13 mouse cellular contexts compared by ENCODE assay signal in the genomic region with DNA sequence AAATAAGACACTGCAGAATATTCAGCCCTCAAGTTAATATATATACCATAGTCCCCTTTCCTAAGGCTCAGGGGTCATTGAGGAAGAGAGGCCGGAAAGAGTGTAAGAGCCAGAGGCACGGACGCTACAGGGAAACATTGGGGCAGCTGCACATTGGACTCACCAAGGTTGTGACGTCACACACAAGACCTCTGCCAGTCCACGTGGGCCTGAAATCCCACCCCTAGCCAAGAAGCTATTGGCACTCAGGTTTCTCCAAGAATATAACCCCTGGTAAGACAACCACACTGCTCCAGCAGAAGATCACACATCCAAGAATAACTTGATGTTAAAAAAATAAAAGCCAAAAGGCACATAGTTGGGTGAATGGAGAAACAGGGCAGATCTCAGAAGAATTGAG.
"Had no signal": no experiment of that assay in that cellular context is flagged by ENCODE, and none has a peak within 500 bp of the region (broad histone marks: within the 10 kb centered on the region; RNA-seq: fewer than 3 reads in every experiment).

No protein-coding gene starts in this region.

- H3K27me3 ChIP-seq: limb, embryonic 15.5 days; liver, embryonic 12.5 days; megakaryocyte, embryonic 14.5 days; midbrain, embryonic 13.5 days had no signal

- ATAC-seq: liver, embryonic 12.5 days; midbrain, embryonic 13.5 days had no signal

- H3K4me3 ChIP-seq: limb, embryonic 15.5 days; liver, embryonic 12.5 days; megakaryocyte, embryonic 14.5 days; midbrain, embryonic 13.5 days had no signal

- H3K9me3 ChIP-seq: limb, embryonic 15.5 days; liver, embryonic 12.5 days; megakaryocyte, embryonic 14.5 days; midbrain, embryonic 13.5 days had no signal

- H3K4me1 ChIP-seq: liver, embryonic 12.5 days; megakaryocyte, embryonic 14.5 days had no signal

- H3K27ac ChIP-seq: limb, embryonic 15.5 days; liver, embryonic 12.5 days; macrophage; midbrain, embryonic 13.5 days; stomach, postnatal 0 days had no signal

- H3K36me3 ChIP-seq: limb, embryonic 15.5 days; liver, embryonic 12.5 days; midbrain, embryonic 13.5 days had no signal

- DNase-seq: kidney, adult 8-10 months; kidney, postnatal 25 days; lung, embryonic 14.5 days; lung, postnatal 10 days; right cerebral cortex, postnatal 14 days; thymus, adult 18-20 months; thymus, postnatal 14 days had no signal
